Mouse (Mus musculus): ENCODE results near the gene Nos1ap. TPM values are rescaled to one million over a fixed set of nuclear protein-coding genes. Genes with fewer than 3 reads are reported as not detected.

Nos1ap gene
- polyA plus RNA-seq, 1 experiment, result 0.14 TPM

- no peak for TF ChIP-seq MYOG (IDR thresholded peaks at IDR 0.05; ENCODE audit: control insufficient read depth, extremely low read depth, insufficient read length)
- TF ChIP-seq CTCF (IDR thresholded peaks at IDR 0.05; ENCODE audit: control insufficient read depth, insufficient read depth, insufficient read length), result no peak
- no peak for TF ChIP-seq CEBPB (IDR thresholded peaks at IDR 0.05; ENCODE audit: low read depth)
- TF ChIP-seq MAX (IDR thresholded peaks at IDR 0.05), result no peak
- TF ChIP-seq FOSL1 (IDR thresholded peaks at IDR 0.05; ENCODE audit: insufficient read depth, low read length, poor library complexity, severe bottlenecking), result no peak
- no peak for TF ChIP-seq MYOD1 (IDR thresholded peaks at IDR 0.05; ENCODE audit: control insufficient read depth, insufficient read length, low read depth)
- TF ChIP-seq USF1 (IDR thresholded peaks at IDR 0.05; ENCODE audit: low read depth), result no peak
These were observed 34.7 kb downstream of the Nos1ap start for GRCm38 (mm10) chr1:170554939-170555293.

GRCm38 (mm10) chr1:170554235-170554938 lies 35.3 kb downstream of the Nos1ap start:
- TF ChIP-seq CEBPB (IDR thresholded peaks at IDR 0.05; ENCODE audit: low read depth) (no peak), USF1 (IDR thresholded peaks at IDR 0.05; ENCODE audit: low read depth) (no peak), MAX (IDR thresholded peaks at IDR 0.05) (no peak), MYOG (IDR thresholded peaks at IDR 0.05; ENCODE audit: control insufficient read depth, extremely low read depth, insufficient read length) (no peak), MYOD1 (IDR thresholded peaks at IDR 0.05; ENCODE audit: control insufficient read depth, insufficient read length, low read depth) (no peak), FOSL1 (IDR thresholded peaks at IDR 0.05; ENCODE audit: insufficient read depth, low read length, poor library complexity, severe bottlenecking) (no peak), CTCF (IDR thresholded peaks at IDR 0.05; ENCODE audit: control insufficient read depth, insufficient read depth, insufficient read length) (no peak)
- Histone ChIP-seq H3K79me3 (ENCODE audit: low read depth) (no peaks in the 10 kb centered on the region), H3ac (ENCODE audit: control insufficient read depth, insufficient read length, low read depth) (no peak overlapping the region)

More at GRCm38 (mm10) chr1:170554939-170555293, 34.7 kb downstream of the Nos1ap start:
- Histone ChIP-seq H3ac (ENCODE audit: control insufficient read depth, insufficient read length, low read depth) (no peak overlapping the region), H3K79me3 (ENCODE audit: low read depth) (no peaks in the 10 kb centered on the region), H3K4me3 (ENCODE audit: insufficient read depth, poor library complexity, severe bottlenecking) (no peak overlapping the region), H3K36me3 (ENCODE audit: control insufficient read depth, insufficient read depth) (no peaks in the 10 kb centered on the region), H3K79me2 (ENCODE audit: control insufficient read depth, insufficient read depth) (no peaks in the 10 kb centered on the region), H3K27me3 (ENCODE audit: control insufficient read depth, insufficient read depth, insufficient read length) (peaks cover 6% of the 10 kb centered on the region)

GRCm38 (mm10) chr1:170550649-170551440 lies 38.8 kb downstream of the Nos1ap start:
- peaks cover 11% of the 10 kb centered on the region for H3K27me3 ChIP-seq (ENCODE audit: control insufficient read depth, insufficient read depth, insufficient read length)
- no peak overlapping the region for H3ac ChIP-seq (ENCODE audit: control insufficient read depth, insufficient read length, low read depth)
- H3K79me3 ChIP-seq (ENCODE audit: low read depth), result no peaks in the 10 kb centered on the region

More at GRCm38 (mm10) chr1:170554235-170554938, 35.3 kb downstream of the Nos1ap start:
- no peaks in the 10 kb centered on the region for H3K79me2 ChIP-seq (ENCODE audit: control insufficient read depth, insufficient read depth)
- H3K36me3 ChIP-seq (ENCODE audit: control insufficient read depth, insufficient read depth), result no peaks in the 10 kb centered on the region
- H3K27me3 ChIP-seq (ENCODE audit: control insufficient read depth, insufficient read depth, insufficient read length), result peaks cover 6% of the 10 kb centered on the region
- no peak overlapping the region for H3K4me3 ChIP-seq (ENCODE audit: insufficient read depth, poor library complexity, severe bottlenecking)

GRCm38 (mm10) chr1:170549059-170549458 lies 40.6 kb downstream of the Nos1ap start:
- TF ChIP-seq MYOD1 (IDR thresholded peaks at IDR 0.05; ENCODE audit: control insufficient read depth, insufficient read length, low read depth) (no peak), CTCF (IDR thresholded peaks at IDR 0.05; ENCODE audit: control insufficient read depth, insufficient read depth, insufficient read length) (no peak), USF1 (IDR thresholded peaks at IDR 0.05; ENCODE audit: low read depth) (no peak)
- Histone ChIP-seq H3ac (ENCODE audit: control insufficient read depth, insufficient read length, low read depth) (no peak overlapping the region), H3K4me3 (ENCODE audit: insufficient read depth, poor library complexity, severe bottlenecking) (no peak overlapping the region), H3K27me3 (ENCODE audit: control insufficient read depth, insufficient read depth, insufficient read length) (peaks cover 17% of the 10 kb centered on the region), H3K79me3 (ENCODE audit: low read depth) (no peaks in the 10 kb centered on the region), H3K79me2 (ENCODE audit: control insufficient read depth, insufficient read depth) (no peaks in the 10 kb centered on the region), H3K36me3 (ENCODE audit: control insufficient read depth, insufficient read depth) (no peaks in the 10 kb centered on the region)

More at GRCm38 (mm10) chr1:170550649-170551440, 38.8 kb downstream of the Nos1ap start:
- TF ChIP-seq MYOG (IDR thresholded peaks at IDR 0.05; ENCODE audit: control insufficient read depth, extremely low read depth, insufficient read length), result no peak
- TF ChIP-seq FOSL1 (IDR thresholded peaks at IDR 0.05; ENCODE audit: insufficient read depth, low read length, poor library complexity, severe bottlenecking), result no peak
- TF ChIP-seq USF1 (IDR thresholded peaks at IDR 0.05; ENCODE audit: low read depth), result no peak
- no peak for TF ChIP-seq CEBPB (IDR thresholded peaks at IDR 0.05; ENCODE audit: low read depth)
- TF ChIP-seq CTCF (IDR thresholded peaks at IDR 0.05; ENCODE audit: control insufficient read depth, insufficient read depth, insufficient read length), result no peak
- TF ChIP-seq MYOD1 (IDR thresholded peaks at IDR 0.05; ENCODE audit: control insufficient read depth, insufficient read length, low read depth), result no peak
- no peak for TF ChIP-seq MAX (IDR thresholded peaks at IDR 0.05)
- no peaks in the 10 kb centered on the region for H3K79me2 ChIP-seq (ENCODE audit: control insufficient read depth, insufficient read depth)
- no peak overlapping the region for H3K4me3 ChIP-seq (ENCODE audit: insufficient read depth, poor library complexity, severe bottlenecking)
- no peaks in the 10 kb centered on the region for H3K36me3 ChIP-seq (ENCODE audit: control insufficient read depth, insufficient read depth)

GRCm38 (mm10) chr1:170548192-170548795 lies 41.4 kb downstream of the Nos1ap start:
- no peaks in the 10 kb centered on the region for H3K36me3 ChIP-seq (ENCODE audit: control insufficient read depth, insufficient read depth)
- no peak for TF ChIP-seq CEBPB (IDR thresholded peaks at IDR 0.05; ENCODE audit: low read depth)
- no peak for TF ChIP-seq MYOG (IDR thresholded peaks at IDR 0.05; ENCODE audit: control insufficient read depth, extremely low read depth, insufficient read length)
- no peak for TF ChIP-seq FOSL1 (IDR thresholded peaks at IDR 0.05; ENCODE audit: insufficient read depth, low read length, poor library complexity, severe bottlenecking)
- TF ChIP-seq USF1 (IDR thresholded peaks at IDR 0.05; ENCODE audit: low read depth), result no peak
- TF ChIP-seq MAX (IDR thresholded peaks at IDR 0.05), result no peak
- no peak for TF ChIP-seq CTCF (IDR thresholded peaks at IDR 0.05; ENCODE audit: control insufficient read depth, insufficient read depth, insufficient read length)
- TF ChIP-seq MYOD1 (IDR thresholded peaks at IDR 0.05; ENCODE audit: control insufficient read depth, insufficient read length, low read depth), result no peak
- H3K79me3 ChIP-seq (ENCODE audit: low read depth), result no peaks in the 10 kb centered on the region
- H3K4me3 ChIP-seq (ENCODE audit: insufficient read depth, poor library complexity, severe bottlenecking), result no peak overlapping the region
- no peak overlapping the region for H3ac ChIP-seq (ENCODE audit: control insufficient read depth, insufficient read length, low read depth)
- H3K79me2 ChIP-seq (ENCODE audit: control insufficient read depth, insufficient read depth), result no peaks in the 10 kb centered on the region
- H3K27me3 ChIP-seq (ENCODE audit: control insufficient read depth, insufficient read depth, insufficient read length), result peaks cover 17% of the 10 kb centered on the region

Data from C2C12 (cell line).